Mouse (Mus musculus) urinary bladder, postnatal 10 days (tissue): ENCODE results near the gene Kpna4.

Source experiments
- DNase-seq: peaks from one replicate; pipeline ENCODE4 v3.0.0; 2022; ENCODE audit warnings: low spot score

The Kpna4 gene

DNA sequence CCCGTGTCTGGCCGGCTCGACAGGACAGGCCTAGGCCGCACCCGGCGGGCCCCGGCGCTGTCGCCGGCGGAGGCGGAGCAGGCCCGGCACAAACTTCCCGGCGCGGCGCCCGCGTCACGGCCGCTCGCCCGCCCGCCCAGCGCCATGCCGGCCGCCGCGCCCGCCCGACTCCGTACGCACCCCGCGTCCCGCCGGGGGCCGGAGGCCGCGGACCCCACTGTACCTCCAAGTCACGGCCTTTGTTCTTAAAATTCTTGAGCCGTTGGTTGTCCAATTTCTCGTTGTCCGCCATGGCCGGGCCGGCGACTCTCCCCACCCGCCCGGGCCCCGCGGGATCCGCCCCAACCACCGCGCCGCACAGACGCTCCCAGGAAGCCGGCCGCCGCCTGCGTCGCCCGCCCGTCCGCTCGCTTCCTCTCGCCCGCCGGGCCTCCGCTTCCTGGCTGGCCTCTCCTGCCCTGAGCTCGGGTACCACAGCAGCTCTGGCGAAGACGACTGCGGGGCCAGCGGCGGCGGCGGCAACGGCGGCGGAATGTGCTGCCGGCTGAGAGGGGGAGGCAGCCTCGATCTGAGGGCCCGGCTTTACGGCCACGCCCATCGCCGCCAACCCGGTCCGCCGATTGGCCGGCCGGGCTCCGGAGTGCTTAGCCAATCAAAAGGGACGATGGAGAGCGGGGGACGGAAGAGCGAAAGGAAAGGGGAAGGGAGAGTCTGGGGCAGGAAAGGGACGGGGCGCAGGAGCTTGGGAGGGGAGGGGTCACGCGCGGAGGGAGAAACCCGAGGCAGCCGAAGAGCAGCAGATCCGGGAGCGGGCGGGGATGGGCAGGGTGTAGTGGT is at the start of gene Kpna4:
Gene Kpna4, minus strand, starts transcription at position 605 of the 837 bp plus-strand sequence.
- peak; percentile 79 for DNase-seq

DNA sequence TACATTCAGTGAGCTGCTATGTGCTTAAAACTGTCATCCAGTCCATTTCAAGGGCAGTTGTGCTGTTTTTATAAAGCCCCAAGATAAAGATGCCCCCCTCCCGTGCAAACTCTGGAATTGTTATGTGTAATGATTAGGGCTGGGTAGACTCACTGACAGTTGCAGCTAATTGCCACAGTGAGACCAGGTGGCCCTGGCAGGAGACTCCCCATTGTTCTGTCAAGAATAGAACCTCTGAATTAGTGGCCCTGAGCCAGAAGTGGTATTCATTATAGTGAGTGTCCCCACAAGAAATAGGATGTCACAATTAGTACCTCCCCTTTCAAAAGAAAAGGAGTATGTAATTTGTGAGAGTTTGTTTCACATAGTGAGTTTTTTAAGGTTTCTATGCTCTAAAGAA is 48.3 kb upstream of the Kpna4 start:
- no peak for DNase-seq

GRCm38 (mm10) chr3:69171123-69171522 is 44.2 kb upstream of the Kpna4 start:
- DNase-seq: no peak

- DNase-seq: no peak
These were observed 42.9 kb upstream of the Kpna4 start for GRCm38 (mm10) chr3:69169796-69170195.

GRCm38 (mm10) chr3:69168724-69169123 is 41.8 kb upstream of the Kpna4 start:
- no peak for DNase-seq

GRCm38 (mm10) chr3:69163057-69163456 is 36.1 kb upstream of the Kpna4 start:
- DNase-seq: no peak

DNA sequence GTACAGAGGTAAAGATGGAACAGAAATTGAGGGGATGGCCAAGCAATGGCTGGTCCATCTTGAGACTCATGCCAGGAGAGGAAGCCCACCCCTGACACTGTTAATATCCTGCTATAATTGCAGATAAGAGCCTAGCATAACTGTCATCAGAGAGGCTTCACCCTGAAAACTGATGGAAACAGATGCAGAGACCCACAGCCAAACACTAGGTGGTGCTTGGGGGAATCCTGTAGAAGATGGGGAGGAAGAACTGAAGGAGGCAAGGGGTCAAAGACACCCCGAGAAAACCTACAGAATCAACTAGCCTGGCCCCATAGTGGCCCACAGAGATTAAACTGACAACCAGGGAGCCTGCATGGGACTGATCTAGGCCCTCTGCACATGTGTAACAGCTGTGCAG is 33.5 kb upstream of the Kpna4 start:
- DNase-seq: no peak

DNA sequence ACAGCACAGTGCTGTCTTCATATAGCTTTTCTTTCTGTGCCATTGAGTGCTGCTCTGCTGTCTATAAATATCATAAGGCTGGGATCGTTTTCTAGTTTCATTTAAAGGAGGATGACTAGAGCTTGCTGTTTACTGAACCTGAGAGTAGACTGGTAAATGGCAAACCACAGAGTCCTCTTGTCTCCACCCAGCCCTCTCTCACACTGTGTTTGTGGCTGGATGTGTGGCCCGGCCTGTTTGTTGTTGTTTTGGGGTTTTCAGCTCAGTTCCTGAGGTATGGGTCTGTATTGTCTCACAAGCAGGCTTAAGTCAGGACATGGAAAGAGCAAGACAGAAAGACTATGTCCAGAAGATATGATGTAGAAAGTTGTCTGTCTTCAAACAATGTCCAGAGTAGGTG is 32.6 kb upstream of the Kpna4 start:
- no peak for DNase-seq

DNA sequence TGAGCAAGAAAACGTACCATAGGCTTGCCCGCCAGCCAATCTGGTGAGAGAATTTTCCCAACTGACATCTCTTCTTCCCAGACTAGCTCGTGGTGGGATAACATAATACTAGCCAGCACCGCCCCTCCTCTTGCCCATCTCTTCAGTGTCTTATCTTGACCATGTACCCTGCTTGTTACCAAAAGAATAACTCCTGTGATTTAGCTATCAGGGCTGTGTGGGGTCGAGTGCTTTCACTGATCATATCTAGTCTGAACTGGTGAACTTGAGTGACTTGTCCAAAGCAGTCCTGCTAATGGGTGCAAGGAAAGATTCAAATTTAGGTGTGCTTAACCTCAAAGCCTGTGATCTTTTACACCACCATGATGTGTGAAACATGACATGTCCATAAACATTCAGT is 31.0 kb upstream of the Kpna4 start:
- no peak for DNase-seq

GRCm38 (mm10) chr3:69156484-69156883 is 29.6 kb upstream of the Kpna4 start:
- no peak for DNase-seq

GRCm38 (mm10) chr3:69154691-69155090 is 27.8 kb upstream of the Kpna4 start:
- no peak for DNase-seq

DNA sequence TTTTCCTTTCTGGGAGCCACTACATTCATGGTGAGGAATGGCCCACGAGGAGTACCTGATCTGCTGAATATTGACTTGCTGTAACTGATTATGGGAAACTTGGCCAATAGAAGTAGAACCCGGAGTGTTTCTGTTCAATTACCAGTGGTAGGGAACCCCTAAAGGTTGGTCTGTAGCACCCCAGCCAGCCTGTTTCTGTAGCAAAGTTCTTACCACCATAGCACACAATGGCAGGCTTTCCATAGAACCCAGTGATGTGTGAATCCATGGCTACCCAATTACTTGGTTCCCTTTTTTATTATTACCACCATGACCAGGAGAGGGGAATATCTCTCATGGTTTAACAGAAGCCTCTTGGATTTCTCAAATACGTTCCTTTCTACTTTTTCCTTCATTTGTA is 24.0 kb upstream of the Kpna4 start:
- no peak for DNase-seq

- DNase-seq: no peak
These were observed 15.6 kb upstream of the Kpna4 start for GRCm38 (mm10) chr3:69142372-69142994.

- no peak for DNase-seq
These were observed 13.9 kb upstream of the Kpna4 start for GRCm38 (mm10) chr3:69140851-69141250.

DNA sequence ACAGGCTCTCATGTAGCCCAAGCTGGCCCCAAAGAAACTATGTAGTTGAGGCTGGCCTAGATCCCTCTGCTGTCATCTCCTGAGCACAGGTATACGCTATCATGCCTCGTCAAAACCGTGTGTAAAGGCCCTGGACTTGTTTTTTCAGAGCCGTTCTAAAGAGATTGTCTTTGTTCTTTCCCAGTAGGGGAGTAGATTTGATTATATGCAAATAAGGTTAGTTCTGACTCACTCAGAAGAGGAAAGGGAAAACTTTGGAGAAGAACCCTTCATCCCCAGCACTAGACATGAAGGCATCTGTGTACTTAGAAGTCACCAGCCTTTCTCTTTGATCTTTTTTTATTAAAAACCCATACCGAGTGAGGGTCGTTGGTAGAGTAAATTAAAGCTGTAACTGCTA is 9.1 kb upstream of the Kpna4 start:
- no peak for DNase-seq

GRCm38 (mm10) chr3:69130973-69131372 is 4.1 kb upstream of the Kpna4 start:
- DNase-seq: no peak

DNA sequence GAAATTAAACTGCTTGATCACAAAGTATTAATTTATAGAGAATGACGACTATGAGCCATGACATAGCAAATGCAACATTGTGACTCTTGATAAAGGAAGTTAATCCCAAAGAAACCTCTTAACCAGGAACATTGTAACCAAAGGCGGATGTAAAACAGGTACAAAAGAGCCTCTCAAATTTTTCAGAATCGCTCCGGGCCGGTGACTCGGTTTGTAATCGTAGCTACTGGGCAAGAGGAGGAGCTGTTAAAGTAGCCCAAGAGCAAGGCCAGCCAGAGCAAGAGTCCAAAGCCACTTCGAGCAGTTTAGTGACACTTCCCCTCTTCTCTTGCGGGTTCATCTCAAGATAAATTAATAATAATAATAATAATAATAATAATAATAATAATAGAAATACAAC is 780 bp upstream of the Kpna4 start:
- no peak for DNase-seq

- no peak for DNase-seq
These were observed 399 bp upstream of the Kpna4 start for GRCm38 (mm10) chr3:69127346-69127678.

DNA sequence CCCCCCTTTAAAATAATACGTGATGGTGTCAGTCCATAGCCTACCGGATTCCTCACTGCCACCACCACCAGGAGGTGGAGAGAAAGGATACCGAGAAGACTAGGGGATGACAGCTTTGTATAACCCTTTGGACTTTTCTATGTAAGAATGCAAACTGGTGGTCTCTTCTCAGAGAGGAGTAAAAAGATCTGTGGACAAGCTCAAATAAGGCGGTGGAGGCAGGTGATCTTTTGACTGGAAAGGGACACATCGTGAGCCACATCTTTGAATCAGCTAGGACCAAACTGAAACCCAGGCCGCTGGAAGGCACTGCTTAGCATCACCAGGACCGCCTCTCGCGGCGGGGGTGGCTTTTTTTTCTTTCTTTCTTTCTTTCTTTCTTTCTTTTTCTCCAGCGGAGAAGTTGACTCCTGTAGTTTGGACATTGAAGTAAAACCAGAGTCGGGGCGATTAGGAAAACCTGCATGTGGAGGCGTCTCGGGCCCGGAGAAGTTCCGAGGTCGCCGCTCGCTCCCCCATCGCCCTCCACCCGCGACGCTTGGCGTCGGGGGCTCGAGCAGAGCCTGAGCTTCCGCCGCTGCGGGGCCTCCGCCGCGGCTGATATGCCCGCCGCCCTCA is 913 bp downstream of the Kpna4 start:
- no peak for DNase-seq

DNA sequence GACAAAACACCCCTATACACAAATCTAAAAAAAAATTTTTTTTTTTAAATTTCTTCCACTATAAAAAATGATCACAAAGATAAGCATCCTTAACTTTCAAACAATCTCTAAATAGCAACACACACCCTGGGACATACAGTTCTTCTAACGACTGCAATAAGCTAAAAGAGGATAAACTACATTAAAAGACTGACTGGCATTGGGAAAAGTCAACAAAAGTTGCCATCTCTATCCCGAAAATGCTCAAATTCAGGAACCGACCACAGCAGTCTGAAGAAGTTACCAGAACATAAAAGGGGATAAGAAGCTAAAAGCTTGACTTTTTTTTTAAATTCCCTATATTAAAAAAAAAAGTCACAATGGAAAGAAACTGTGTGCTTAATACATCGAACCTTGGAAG is 1.5 kb downstream of the Kpna4 start:
- DNase-seq: no peak

- no peak for DNase-seq
These were observed 8.1 kb downstream of the Kpna4 start for GRCm38 (mm10) chr3:69118827-69119226.

DNA sequence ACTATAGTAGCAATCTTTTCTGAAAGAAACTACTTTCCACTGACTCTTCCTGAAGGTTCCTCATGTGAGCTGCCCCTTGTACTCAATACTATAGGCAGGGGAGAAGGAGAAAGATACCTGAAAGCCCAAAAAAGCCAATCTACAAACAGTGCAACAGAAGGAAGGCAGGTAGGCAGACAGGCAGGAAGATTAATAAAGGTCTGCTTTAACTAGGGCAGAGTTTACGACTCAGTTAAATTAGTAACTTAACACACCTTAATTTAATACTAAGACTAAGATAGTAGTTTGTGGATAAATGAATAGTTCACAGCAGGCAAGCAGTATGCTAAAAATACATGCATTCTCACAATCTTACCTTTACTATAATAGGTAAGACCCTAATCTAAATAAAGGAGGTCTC is 12.2 kb downstream of the Kpna4 start:
- DNase-seq: no peak

DNA sequence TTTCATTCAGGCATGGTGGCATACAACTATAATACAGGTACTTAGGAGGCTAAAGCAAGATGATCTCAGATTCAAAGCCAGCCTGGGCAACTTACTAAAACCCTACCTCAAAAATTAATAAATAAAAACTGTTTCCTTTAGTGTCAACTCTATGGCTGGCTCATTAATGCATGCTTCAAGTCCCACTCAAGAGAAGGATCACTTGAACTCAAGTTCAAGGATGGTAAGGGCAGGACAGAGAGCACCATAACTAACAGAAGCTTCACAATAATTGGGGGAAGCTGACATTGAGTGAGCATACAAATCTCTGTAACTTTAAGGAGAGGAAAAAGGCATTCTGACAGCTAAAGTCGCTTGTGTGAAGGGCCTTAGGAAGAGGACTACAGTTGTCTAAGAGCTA is 13.0 kb downstream of the Kpna4 start:
- no peak for DNase-seq

- DNase-seq: no peak
These were observed 17.8 kb downstream of the Kpna4 start for GRCm38 (mm10) chr3:69109079-69109478.
